Mouse (Mus musculus) common myeloid progenitor, adult 5-6 weeks (primary cell): ENCODE measurements around the gene Eif3f. TPM values are rescaled to one million over a fixed set of nuclear protein-coding genes. Genes with fewer than 3 reads are reported as not detected.

ENCODE experiments used
- ATAC-seq: replicated peaks from 2 replicates; pipeline ENCODE4 v1.8.0; 2016; ENCODE audit warnings: low read depth, mild to moderate bottlenecking, moderate TSS enrichment, inconsistent platforms; ENCODE audit not compliant: poor library complexity, severe bottlenecking
- total RNA-seq: library from RNA; stranded (forward); fragments of 200-1000, 187-1606 nt; gene quantifications from 2 replicates; pipeline ENCODE4 v1.2.3, GENCODE M21; 2017

The Eif3f gene
- total RNA-seq, 1 experiment from 2014 or later: 99.5 TPM

- peak; percentile 61 for ATAC-seq
Measured at GRCm38 (mm10) chr7:108965968-108966367, 31.8 kb downstream of the Eif3f start.

DNA sequence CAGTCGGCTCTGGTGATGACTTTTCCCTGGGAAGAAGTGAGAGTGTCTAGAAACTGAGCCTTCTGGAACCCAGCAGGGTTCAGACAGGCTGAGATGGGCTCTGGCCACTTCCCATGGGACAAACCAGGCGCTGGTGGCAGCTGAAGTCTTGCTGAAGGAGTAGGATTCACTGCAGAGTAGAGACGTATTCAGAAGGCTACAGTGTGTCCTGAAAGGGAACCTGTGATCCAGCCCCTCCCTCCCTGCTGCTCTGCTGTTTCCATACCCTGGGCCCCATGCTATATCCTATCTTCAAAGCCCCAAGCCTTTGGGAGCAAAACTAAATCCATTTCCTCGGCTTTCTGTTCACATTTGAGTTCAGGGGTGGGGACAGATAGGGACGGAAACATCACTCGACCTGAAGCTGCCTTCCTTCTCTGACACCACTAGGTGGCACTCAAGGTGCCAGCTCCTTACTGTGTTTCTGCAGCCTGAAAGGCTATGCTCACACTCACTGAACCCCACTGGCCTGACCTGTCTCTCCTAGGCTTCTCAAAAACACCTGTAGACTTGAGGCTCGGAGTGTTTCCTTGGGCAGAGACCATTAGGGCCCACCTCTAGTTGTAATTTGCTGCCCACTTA is 32.6 kb downstream of the Eif3f start:
- peak; percentile 95 for ATAC-seq

DNA sequence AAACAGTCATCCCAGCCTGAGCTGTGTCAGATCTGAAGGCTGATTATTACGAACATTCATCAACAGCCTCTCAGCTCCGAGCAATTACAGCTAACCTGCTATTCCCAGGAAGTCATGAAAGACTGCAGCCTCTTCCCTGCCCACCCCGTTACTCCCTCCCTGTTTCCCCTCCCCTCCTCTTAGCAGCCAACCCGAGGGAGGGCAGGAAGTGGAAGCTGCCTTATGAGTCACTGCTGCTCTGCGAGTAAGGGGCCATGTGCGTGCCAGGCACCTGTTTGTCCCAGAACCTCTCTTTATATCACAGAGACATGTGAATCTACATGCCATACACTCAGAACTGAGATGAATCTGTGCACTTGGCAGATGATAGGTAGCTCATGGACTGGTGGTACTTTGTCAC is 34.0 kb downstream of the Eif3f start:
- no peak for ATAC-seq

DNA sequence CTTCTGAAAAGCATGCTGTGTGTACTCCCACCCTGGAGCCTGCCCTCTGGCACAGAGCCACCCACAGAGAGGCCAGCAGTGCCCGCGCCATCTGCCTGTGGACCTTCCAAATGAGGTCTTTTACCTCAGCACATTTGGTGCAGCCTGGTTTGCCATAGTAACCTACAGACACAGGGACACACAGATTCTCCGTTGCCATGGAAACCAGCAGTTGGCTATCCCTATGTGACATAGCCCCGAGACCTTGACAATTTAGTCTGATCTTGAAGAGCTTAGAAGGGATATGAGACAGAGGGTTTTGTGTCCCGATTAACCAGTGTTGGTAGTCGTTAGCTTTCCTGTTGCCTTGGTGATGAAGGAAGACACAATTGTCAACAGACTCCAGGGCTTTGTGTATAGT is 38.1 kb downstream of the Eif3f start:
- ATAC-seq: no peak

GRCm38 (mm10) chr7:108985934-108986708 is 51.9 kb downstream of the Eif3f start:
- ATAC-seq: no peak

DNA sequence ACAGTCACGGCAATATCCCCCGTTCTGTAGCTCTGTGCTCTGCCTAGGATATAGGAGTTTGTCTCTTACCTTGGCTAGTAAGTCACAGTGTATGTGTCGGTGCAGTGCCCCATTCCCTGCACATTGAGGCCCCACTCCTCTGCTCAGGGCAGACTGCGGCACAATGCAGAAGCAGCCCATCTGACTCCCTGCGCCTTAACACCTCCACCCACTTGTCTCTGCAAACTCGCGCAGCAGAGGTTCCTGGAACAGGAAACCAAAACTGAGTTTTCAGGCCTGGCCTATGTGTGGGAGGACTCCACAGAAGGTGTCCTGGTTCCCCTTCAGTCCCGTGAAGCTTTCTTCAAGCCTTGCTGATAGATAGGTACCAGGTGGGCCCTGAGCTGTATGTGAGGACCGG is 57.0 kb downstream of the Eif3f start:
- ATAC-seq: no peak

Other genes with a start within 250 kb of the Eif3f start
- gene Olfr512, start 221.1 kb upstream of the Eif3f start, total RNA-seq: not detected in 2 replicates
- gene Olfr513, start 183.4 kb upstream of the Eif3f start, total RNA-seq: not detected in 2 replicates
- gene Olfr514, start 108.4 kb upstream of the Eif3f start, total RNA-seq: not detected in 2 replicates
- not detected in 2 replicates for gene Olfr516, start 83.9 kb upstream of the Eif3f start, total RNA-seq
- not detected in 2 replicates for gene Olfr517, start 62.0 kb upstream of the Eif3f start, total RNA-seq
- gene Olfr518, start 49.4 kb upstream of the Eif3f start, total RNA-seq: not detected in 2 replicates
- not detected in 2 replicates for gene Olfr519, start 40.0 kb upstream of the Eif3f start, total RNA-seq
- gene Nlrp10, start 4.2 kb upstream of the Eif3f start, total RNA-seq: 2.2 and 2.6 TPM in 2 replicates
- gene Tub, start 15.9 kb downstream of the Eif3f start, total RNA-seq: not detected in 2 replicates
- 1.6 and 3.1 TPM in 2 replicates for gene Ric3, start 148.9 kb downstream of the Eif3f start, total RNA-seq
- gene Lmo1, start 240.8 kb downstream of the Eif3f start, total RNA-seq: 3.1 and 7.5 TPM in 2 replicates